Mouse (Mus musculus): ENCODE data around the gene Ier5.

Ier5 gene

DNA sequence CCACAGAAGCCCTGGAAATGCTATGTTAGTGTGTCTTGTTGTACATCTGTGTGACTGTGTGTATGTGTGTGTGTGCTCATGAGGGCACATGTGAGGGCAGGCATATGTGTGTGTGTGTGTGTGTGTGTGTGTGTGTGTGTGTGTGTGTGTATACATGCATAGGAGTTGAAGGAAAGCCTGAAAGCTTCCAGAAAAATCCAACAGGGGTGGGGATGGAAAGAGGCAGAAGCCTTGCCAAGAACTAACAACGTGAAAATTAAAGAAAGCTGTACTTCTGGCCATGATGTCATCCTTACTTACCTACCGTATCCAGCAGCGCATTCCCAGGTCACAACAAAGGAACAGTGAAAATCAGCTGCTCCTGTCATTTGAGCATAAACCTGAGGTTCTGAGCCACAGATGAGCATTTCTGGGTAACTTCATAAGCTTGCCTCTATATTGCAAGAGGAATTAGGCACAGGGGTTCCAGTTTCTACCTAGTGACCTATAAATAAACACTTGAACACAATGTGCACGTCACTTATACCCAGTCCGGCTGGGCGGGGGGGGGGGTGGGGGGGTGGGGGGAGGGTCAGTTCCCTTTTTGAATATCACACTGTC lies 45.0 kb downstream of the Ier5 start:
- no peak for DNase-seq (ENCODE audit: low read depth, low spot score)

DNA sequence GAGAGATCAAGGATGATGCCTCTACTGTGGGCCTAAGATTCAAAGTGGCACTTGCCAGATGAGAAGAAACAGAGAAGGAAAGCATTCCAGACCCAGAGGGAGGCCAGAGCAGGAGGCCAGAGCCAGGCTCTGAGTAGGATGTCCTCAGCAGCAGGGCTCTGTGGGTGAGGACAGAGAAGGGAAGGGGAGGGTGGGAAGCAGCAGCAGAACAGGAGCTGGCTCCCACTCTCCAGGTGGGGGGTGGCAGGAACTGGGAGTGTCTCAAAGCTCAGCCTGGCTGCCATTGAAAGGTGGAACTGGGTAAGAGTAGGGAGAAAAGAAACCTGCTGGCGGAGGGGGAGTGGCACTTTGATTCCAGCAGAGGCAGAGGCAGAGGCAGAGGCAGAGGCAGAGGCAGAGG lies 46.1 kb downstream of the Ier5 start:
- no peak for DNase-seq (ENCODE audit: low read depth, low spot score)

DNA sequence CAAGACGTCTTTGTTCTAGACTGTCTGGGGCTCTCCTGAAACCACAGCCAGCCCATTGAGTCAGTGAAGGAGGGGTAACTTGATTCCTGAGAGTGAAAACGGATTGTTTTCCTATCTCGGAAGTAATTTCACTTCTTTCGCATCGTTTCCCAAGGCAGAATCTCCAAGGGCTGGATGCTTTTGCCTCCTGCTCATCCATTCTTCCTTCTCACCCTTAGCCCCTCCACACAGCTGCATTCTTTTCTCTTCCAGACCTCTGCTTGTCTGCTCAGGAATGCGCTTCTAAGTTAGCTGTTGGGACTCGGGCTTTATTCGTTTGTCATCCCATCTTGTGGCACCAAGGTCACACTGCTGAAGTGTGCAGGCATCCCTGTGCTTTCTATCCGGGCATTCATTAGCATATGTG lies 46.7 kb downstream of the Ier5 start:
- no peak for DNase-seq (ENCODE audit: low read depth, low spot score)

GRCm38 (mm10) chr1:155052131-155052760 lies 47.2 kb downstream of the Ier5 start:
- no peak for DNase-seq (ENCODE audit: low read depth, low spot score)

GRCm38 (mm10) chr1:155051701-155052127 lies 47.7 kb downstream of the Ier5 start:
- DNase-seq (ENCODE audit: low read depth, low spot score), result no peak

GRCm38 (mm10) chr1:155050897-155051592 lies 48.4 kb downstream of the Ier5 start:
- DNase-seq (ENCODE audit: low read depth, low spot score), result no peak

DNA sequence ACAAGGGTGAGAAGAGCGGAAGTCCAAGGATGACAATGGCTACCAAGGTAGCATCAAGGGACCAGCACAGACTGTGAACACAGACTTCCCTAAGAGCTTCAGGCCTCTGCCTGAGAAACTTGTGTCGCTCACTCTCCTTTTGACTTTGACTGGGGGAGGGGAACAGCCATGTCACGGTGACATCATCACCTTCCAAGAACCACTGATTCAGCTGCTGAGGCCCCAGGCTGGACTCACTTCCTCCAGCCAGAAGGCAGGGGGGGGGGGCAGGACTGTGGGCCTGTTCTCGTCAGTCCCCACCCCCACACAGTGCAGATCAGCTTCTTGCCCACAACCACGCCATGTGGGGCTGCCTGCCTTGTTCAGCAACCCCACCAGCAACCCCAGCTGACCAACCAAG lies 49.3 kb downstream of the Ier5 start:
- peak; percentile 52 for DNase-seq (ENCODE audit: low read depth, low spot score)

DNA sequence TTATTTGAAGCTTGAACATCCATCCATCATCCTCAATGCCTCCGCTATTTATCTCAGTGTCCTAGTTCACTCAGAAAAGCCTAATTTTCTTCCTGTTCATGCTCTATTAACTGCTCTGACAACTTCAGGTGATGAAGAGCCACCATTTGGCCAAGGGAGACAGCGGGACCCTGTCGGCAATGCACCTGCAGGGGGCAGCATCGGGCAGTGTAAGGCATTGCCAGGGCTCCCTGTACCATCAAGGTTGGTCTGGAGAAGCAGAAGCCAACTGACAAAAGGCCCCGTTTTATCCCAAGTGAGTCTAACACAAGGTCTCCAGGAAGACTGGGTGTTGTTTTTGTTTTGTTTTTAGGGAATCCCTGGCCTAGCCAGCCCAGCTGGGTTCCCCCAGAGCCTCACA lies 50.5 kb downstream of the Ier5 start:
- DNase-seq (ENCODE audit: low read depth, low spot score), result peak; percentile 86
